Mouse (Mus musculus) left cerebral cortex, adult 8-10 months (tissue): Measurements from ENCODE around the gene Lrch1. TPM values are rescaled to one million over a fixed set of nuclear protein-coding genes. Genes with fewer than 3 reads are reported as not detected.

Experiments used
- DNase-seq, 2 experiments: peaks; one replicate each; pipeline ENCODE4 v3.0.0; 2022; ENCODE audit warnings: low spot score in 2 of 2
- total RNA-seq, 4 experiments: library from RNA; stranded (reverse); gene quantifications; 2 replicates each; pipeline ENCODE4 v1.2.4; 2022

Gene Lrch1
- total RNA-seq, 4 experiments from 2014 or later, result 13.6 to 26.9 (median 19.1) TPM

DNA sequence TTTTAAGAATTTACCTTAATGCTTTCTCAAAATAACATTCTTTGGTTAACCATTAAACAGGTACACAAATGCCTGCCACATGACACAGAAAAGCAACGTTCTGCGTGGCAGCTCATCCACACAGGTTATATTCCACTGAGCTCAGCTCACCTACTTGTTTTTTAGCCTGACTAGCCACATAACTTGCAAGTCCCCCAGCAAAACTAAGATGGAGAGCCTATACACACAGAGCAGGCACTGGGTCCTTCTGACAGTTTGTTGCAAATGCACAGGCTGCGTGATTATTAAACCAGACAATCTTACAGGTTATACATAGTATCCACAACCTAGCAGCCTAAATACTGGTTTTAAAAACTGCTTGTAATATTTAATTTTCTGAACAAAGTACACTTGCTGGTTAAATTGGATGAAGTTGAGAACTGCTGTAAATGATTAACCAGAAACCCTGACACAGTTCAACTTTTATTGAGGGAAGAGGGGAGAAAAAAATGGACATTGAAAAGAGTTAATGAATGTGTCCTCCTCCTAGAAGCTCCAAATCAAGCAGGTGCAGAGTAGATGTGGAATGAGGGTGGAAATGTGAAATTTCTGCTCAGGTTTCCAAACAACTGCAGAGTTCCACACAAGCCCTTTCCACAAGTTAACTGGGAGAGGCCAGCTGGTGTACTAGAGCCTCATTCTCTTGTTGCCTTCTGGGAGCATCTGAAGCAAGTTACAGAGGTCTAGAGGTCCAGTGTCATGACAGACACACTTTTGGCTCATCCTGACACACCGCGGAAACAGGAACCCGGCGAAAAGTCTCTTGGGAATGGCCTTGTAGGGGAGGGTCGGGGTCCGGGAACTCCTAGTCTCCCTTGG is 216.2 kb downstream of the Lrch1 start:
- DNase-seq, result no peak

DNA sequence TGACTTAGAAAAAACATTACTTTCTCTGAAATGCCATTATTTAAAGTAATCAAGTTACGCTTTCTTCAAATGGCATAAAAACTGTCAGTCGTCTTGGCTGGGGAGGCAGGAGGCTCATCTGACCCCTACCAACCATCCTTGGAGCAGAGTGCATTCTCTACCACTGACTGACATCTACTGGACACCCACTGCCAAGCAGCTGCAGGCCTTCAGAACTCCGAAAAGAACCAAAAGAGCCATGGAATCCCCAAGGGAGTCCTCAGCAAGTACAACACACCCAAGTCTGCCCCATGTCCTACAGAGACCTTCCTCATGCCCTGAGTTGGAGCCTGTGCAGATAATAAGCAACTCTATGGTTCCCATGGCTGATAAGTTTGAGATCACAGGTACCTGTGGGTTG is 224.1 kb downstream of the Lrch1 start:
- no peak for DNase-seq

DNA sequence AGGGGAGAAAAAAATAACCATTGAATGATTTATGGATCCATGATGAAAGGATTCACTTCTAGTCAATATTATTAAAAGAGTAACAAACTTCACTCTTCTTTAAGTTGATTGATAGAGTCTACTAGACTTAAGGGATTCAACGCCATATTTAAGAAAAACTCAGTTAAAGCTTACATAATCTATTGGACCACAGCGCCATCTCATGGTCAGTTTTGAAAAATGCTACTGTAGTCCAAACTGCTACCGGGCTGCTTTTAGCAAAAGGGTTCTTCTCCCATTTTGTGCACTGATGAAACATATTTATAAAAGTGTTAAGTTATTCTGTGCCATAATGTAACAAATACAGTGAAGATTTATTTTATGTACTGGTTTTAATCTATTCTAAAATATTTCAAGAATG is 238.6 kb downstream of the Lrch1 start:
- no peak for DNase-seq

Other genes with a start within 250 kb of the Lrch1 start
- 10 to 100 TPM; 90.1 to 95.5 (median 91.4) TPM for gene Esd, start 215.6 kb downstream of the Lrch1 start, total RNA-seq
- gene Rubcnl, start 68.2 kb upstream of the Lrch1 start, total RNA-seq, result 1 to 10 TPM; 1.2 to 3.1 (median 2.0) TPM
- gene Lrrc63, start 183.0 kb upstream of the Lrch1 start, total RNA-seq, result not detected
- gene Lcp1, start 183.2 kb upstream of the Lrch1 start, total RNA-seq, result 10 to 100 TPM in 2 of 4 experiments, 1 to 10 TPM in 2; 6.6 to 15.3 (median 9.3) TPM